Mouse (Mus musculus): Measurements from ENCODE around the gene Tex29. TPM values are rescaled to one million over a fixed set of nuclear protein-coding genes. Genes with fewer than 3 reads are reported as not detected.
"Not testable (repeated sequence)": the region's sequence is repeated elsewhere in the genome, so short reads cannot be mapped to it uniquely, and the experiment has no call there.

The Tex29 gene
- polyA plus RNA-seq, 1 experiment from 2014 or later, result 0.27 TPM

DNA sequence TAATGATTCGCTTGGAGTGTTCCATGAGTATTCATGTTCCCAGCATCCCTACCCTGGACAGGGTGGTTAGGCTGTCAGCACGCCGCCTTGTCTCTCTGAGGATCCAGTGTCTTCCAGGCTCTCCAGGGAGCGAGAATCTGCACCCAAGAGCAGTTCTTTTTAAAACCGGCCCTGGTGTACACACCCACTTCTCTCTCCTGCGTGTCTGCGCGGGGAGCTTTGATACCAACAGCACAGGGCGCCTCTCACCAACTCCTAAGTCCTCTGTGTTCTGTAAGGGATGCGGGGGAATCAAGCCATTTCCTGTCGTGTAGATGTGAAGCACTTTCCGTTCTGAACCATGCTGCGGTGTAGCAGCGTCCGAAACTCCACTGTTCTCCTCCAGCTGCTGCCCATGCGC lies 5.6 kb upstream of the Tex29 start:
- Histone ChIP-seq H3K27ac (no peak overlapping the region), H3K4me1 (replicated peaks) (peaks cover 13% of the 10 kb centered on the region), H3K27me3 (ENCODE audit: insufficient read depth, poor library complexity, severe bottlenecking) (no peaks in the 10 kb centered on the region), H3K9me3 (no peaks in the 10 kb centered on the region), H3K36me3 (peaks cover 67% of the 10 kb centered on the region), H3K4me3 (no peak overlapping the region)
- DNase-seq (ENCODE audit: low spot score), result no peak
- 89% methylated on average over 16 of the region's 16 CpGs for WGBS

DNA sequence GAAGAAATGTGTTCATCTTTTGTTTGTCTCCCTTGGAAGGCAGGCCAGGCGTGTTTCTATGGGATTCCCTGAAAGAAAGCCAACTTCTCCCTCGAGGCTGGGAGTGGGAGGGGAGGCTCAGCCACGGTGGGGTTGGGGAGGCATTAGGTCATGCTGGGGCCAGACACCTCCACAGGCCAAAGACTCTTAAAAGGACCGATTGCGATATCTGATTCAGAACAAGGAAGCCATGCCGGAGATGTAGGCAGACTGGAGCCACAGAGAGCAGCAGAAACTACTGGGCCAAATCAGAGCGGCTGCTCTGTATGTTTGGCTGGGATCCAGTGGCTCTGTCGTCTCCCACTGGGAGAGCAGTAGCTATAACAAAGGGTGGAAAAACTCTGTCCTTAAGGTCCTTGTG lies 1.3 kb downstream of the Tex29 start:
- Histone ChIP-seq H3K4me3 (no peak overlapping the region), H3K27ac (peak overlapping the region; percentile 64), H3K36me3 (peaks cover 5% of the 10 kb centered on the region; the same call in 1 of the 2 replicates), H3K4me1 (replicated peaks) (peaks cover 16% of the 10 kb centered on the region), H3K27me3 (ENCODE audit: insufficient read depth, poor library complexity, severe bottlenecking) (no peaks in the 10 kb centered on the region), H3K9me3 (no peaks in the 10 kb centered on the region)
- WGBS, result 36% methylated on average over 8 of the region's 8 CpGs
- no peak for DNase-seq (ENCODE audit: low spot score)

DNA sequence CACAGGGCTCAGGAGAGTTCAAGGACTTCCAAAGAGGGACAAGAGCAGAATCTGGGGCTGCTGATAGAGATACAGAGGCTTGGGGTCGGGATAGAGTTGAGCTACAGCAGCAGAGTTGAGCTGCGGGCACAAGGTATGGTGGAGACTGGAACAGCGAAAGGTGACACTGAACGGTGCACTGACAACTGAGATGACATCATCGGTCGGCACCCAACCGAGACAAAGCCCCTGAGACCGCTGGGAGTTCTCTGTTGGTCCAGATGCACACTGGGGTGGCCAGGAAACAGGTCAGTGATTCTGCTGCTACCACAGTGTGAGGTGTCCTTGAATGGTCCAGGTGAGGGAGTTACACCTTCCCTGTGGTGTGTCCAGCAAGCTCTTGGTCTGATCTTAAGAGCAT lies 2.5 kb downstream of the Tex29 start:
- H3K4me3 ChIP-seq, result no peak overlapping the region
- no peaks in the 10 kb centered on the region for H3K9me3 ChIP-seq
- 88% methylated on average over 8 of the region's 8 CpGs for WGBS
- H3K27ac ChIP-seq, result no peak overlapping the region
- peaks cover 16% of the 10 kb centered on the region for H3K4me1 ChIP-seq (replicated peaks)
- no peaks in the 10 kb centered on the region for H3K27me3 ChIP-seq (ENCODE audit: insufficient read depth, poor library complexity, severe bottlenecking)
- DNase-seq (ENCODE audit: low spot score), result no peak
- no peaks in the 10 kb centered on the region for H3K36me3 ChIP-seq

DNA sequence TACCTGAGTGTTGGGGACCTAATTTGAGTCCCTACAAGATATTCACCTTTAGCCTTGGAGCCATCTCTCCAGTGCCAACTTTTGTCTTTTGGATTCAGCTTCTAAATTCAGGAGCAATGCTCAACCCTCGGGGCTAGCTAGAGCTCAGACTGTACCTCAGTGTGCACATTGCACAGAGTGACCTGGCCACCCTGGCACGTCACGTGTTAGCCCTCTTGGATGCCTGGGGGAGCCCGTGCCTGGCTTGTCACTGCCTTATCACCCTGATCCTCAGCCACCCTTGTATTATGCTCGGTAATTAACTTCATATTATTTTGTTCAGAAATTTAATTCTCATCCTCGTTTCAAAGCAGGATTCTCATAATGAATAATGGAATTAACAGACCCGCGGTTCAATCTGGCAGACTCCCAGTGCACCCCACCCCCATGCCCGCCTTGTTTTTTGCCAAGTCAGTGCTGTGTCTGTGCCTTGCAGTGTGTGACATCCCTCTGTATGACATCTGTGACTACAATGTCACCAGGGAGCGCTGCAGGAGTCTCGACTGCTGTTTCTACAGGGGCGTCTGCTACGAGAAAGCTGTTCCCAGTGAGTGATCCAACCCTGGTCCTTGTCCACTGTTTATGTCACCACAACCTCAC lies 3.5 kb downstream of the Tex29 start:
- WGBS, result 89% methylated on average over 13 of the region's 13 CpGs
- Histone ChIP-seq H3K9me3 (no peaks in the 10 kb centered on the region), H3K4me1 (replicated peaks) (peaks cover 16% of the 10 kb centered on the region), H3K36me3 (no peaks in the 10 kb centered on the region), H3K4me3 (no peak overlapping the region), H3K27me3 (ENCODE audit: insufficient read depth, poor library complexity, severe bottlenecking) (no peaks in the 10 kb centered on the region), H3K27ac (peak overlapping the region; percentile 12; the same call in 1 of the 2 replicates)
- DNase-seq (ENCODE audit: low spot score), result no peak

DNA sequence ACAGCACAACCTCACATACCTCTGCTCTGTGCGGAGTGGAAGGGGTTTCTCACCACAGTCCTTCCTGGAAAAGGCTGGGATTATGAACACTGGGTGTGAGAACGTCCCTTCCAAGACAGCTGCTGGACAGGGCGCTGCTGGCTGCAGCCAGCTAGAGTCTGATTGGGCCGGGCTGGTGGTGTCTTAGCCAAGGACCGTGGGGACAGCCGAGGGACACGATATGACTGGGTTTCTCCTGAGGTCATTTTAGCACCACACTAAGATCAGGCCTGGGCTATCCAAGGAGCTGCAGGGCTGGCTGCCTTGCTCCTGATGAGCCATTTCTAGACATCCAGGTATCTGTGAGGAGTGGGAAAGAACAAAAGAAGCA lies 4.0 kb downstream of the Tex29 start:
- DNase-seq (ENCODE audit: low spot score), result no peak
- Histone ChIP-seq H3K4me3 (no peak overlapping the region), H3K36me3 (no peaks in the 10 kb centered on the region), H3K4me1 (replicated peaks) (peaks cover 16% of the 10 kb centered on the region), H3K9me3 (no peaks in the 10 kb centered on the region), H3K27me3 (ENCODE audit: insufficient read depth, poor library complexity, severe bottlenecking) (no peaks in the 10 kb centered on the region), H3K27ac (peak overlapping the region; percentile 12; the same call in 1 of the 2 replicates)
- 90% methylated on average over 7 of the region's 7 CpGs for WGBS

DNA sequence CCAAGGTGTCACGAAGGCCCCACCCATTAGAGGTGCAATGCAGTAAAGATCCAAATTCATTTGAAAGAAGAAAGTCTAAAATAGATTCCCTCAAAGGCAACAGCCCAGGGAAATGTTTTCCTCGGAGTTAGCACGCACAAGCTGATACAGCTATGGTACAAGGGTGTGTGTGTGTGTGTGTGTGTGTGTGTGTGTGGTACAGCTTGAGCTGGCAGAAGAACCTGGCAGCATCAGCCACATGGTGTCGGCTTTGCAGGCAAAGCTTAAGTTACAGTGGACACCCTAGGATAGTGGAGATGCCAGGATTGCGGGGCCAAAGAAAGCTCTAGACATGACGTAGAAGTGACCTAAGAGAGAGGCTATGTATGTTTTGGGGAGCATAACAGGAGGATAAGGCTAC lies 6.5 kb downstream of the Tex29 start:
- H3K4me3 ChIP-seq, result no peak overlapping the region

DNA sequence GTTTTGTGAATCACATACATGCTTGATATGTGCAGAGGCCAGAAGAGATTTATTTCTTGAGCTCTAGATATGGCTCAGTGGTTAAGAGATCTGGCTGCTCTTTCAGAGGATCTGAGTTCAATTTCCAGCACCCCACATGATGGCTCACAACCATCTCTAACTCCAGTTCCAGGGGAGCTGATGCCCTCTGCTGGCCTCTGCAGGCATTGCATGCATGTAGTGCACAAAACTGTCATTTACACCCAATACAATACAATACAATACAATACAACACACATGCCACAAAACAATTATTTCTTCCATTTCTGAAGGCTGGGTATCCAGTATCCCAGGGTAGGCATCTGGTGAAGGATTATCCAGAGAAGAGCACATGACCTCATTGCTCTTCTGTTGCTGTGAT lies 27.6 kb downstream of the Tex29 start:
- H3K36me3 ChIP-seq, result no peaks in the 10 kb centered on the region
- DNase-seq (ENCODE audit: low spot score), result no peak
- H3K27ac ChIP-seq, result no peak overlapping the region
- H3K4me3 ChIP-seq, result no peak overlapping the region
- H3K4me1 ChIP-seq (replicated peaks), result no peaks in the 10 kb centered on the region
- no peaks in the 10 kb centered on the region for H3K27me3 ChIP-seq (ENCODE audit: insufficient read depth, poor library complexity, severe bottlenecking)
- peaks cover 8% of the 10 kb centered on the region; the same call in 1 of the 2 replicates for H3K9me3 ChIP-seq

More for the DNA sequence above, 6.5 kb downstream of the Tex29 start:
- peaks cover 4% of the 10 kb centered on the region for H3K4me1 ChIP-seq (replicated peaks)
- no peaks in the 10 kb centered on the region for H3K27me3 ChIP-seq (ENCODE audit: insufficient read depth, poor library complexity, severe bottlenecking)
- H3K36me3 ChIP-seq, result no peaks in the 10 kb centered on the region
- no peak for DNase-seq (ENCODE audit: low spot score)
- no peaks in the 10 kb centered on the region for H3K9me3 ChIP-seq
- H3K27ac ChIP-seq, result no peak overlapping the region
- 94% methylated on average over 6 of the region's 6 CpGs for WGBS

DNA sequence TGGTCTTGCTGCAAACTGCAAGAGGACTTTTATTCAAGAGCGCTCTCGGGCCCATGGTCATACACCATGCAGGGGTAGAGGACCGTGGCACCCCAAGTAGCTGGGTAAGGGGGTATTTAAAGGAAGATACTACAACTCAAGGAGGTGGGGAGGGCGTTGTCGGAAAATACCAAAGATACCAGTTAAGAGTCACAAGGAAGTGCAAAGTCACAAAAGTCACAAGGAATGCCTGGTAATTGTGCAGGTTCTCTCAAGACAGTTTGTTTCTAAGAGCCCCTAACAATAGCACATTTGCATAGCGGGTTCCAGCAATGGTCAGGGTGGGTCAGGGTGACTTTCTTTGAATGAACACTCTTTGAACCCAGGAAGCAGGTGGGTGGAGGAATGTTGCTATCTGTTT lies 34.0 kb downstream of the Tex29 start:
- H3K27me3 ChIP-seq (ENCODE audit: insufficient read depth, poor library complexity, severe bottlenecking); H3K9me3 ChIP-seq; H3K4me1 ChIP-seq (replicated peaks); H3K4me3 ChIP-seq; DNase-seq (ENCODE audit: low spot score); H3K36me3 ChIP-seq; H3K27ac ChIP-seq: not testable (repeated sequence)
- 94% methylated on average over 6 of the region's 6 CpGs for WGBS

DNA sequence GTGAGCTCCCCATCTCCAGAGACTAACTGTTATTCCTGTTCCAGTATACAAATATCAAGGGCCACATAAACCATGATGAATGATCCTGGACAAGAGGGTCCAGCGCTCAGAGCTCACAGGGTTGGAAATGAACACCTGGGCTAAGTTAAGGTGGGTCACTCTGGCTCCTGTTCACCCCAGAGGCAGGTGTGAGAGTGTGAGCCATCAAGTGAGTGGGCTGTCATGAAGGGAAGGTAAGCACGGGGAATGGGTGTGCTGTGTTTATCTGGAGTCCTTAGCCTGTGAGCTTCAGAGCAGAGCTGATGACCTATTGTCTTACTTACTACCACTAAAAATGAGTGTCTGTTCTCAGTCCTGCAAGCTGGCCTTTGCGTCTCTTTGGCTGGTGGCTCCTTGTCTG lies 44.4 kb downstream of the Tex29 start:
- 94% methylated on average over 3 of the region's 3 CpGs for WGBS
- H3K9me3 ChIP-seq, result peaks cover 16% of the 10 kb centered on the region
- peaks cover 39% of the 10 kb centered on the region for H3K4me1 ChIP-seq (replicated peaks)
- no peak overlapping the region for H3K27ac ChIP-seq
- DNase-seq (ENCODE audit: low spot score), result no peak
- H3K4me3 ChIP-seq, result no peak overlapping the region
- H3K36me3 ChIP-seq, result no peaks in the 10 kb centered on the region
- H3K27me3 ChIP-seq (ENCODE audit: insufficient read depth, poor library complexity, severe bottlenecking), result no peaks in the 10 kb centered on the region

DNA sequence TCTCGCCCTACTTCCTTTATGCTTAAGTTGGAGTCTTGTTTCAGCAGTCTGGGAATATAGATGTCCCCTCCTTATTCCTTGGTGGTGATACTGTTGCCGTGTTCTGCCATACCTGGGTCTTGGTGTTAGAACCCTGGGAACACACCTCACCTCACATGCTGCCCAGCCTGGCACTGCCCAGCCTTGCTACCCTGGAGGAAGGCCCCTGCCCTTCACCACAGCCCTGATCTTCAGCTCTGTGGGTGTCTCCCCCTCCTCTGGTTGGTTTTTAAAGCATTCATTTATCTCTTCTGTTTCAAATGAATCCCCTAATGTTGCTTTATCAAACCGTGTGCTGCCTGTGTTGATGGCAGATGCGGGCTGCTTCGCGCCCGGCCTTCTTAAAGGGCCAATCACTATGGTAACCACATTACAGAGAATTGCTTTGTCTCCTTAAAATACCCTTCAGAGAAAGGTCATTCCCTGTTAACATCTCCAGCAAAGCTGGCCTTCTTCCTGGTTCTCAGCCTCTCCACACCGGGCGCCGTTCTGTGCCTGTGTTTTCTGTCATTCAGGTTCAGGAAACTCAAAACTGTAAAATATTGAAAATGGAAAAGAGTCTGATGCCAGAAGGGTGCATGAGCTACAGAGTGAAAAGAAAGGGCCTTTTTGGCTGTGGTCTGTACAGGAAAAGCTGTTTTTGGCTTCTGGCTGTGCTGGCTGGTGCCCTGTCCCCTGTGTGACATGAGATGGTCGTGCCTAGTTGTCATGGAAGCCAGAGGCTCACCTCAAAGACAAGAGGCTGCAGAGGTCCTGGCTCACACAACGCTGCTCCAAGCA lies 45.8 kb downstream of the Tex29 start:
- no peak overlapping the region for H3K4me3 ChIP-seq
- H3K9me3 ChIP-seq, result peaks cover 16% of the 10 kb centered on the region
- no peaks in the 10 kb centered on the region for H3K36me3 ChIP-seq
- DNase-seq (ENCODE audit: low spot score), result peak; percentile 52
- 42% methylated on average over 12 of the region's 12 CpGs for WGBS
- H3K27me3 ChIP-seq (ENCODE audit: insufficient read depth, poor library complexity, severe bottlenecking), result no peaks in the 10 kb centered on the region
- peak overlapping the region; percentile 85 for H3K27ac ChIP-seq
- H3K4me1 ChIP-seq (replicated peaks), result peaks cover 43% of the 10 kb centered on the region

DNA sequence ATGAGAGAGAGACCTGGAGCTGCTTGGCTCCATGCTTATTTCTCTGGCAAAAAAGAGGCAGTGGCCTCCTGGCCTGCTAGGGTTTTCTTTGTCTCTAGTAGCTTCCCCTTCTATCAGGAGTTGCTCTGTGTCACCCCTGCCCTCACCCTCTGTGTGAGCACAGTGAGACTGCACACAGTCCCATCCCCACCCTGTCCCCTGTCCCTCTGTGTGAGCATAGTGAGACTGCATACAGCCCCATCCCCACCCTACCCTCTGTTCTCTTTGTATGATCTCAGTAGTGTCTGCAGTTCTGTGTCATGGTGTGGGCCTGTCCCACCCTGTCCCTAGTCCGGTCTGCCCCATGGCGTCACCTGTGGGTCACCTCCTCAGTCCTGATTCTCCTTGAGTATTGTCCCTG lies 46.5 kb downstream of the Tex29 start:
- no peaks in the 10 kb centered on the region for H3K27me3 ChIP-seq (ENCODE audit: insufficient read depth, poor library complexity, severe bottlenecking)
- H3K36me3 ChIP-seq, result no peaks in the 10 kb centered on the region
- peaks cover 43% of the 10 kb centered on the region for H3K4me1 ChIP-seq (replicated peaks)
- H3K27ac ChIP-seq, result peak overlapping the region; percentile 85
- peaks cover 14% of the 10 kb centered on the region for H3K9me3 ChIP-seq
- WGBS, result 75% methylated on average over 2 of the region's 2 CpGs
- no peak overlapping the region for H3K4me3 ChIP-seq
- DNase-seq (ENCODE audit: low spot score), result peak; percentile 6

DNA sequence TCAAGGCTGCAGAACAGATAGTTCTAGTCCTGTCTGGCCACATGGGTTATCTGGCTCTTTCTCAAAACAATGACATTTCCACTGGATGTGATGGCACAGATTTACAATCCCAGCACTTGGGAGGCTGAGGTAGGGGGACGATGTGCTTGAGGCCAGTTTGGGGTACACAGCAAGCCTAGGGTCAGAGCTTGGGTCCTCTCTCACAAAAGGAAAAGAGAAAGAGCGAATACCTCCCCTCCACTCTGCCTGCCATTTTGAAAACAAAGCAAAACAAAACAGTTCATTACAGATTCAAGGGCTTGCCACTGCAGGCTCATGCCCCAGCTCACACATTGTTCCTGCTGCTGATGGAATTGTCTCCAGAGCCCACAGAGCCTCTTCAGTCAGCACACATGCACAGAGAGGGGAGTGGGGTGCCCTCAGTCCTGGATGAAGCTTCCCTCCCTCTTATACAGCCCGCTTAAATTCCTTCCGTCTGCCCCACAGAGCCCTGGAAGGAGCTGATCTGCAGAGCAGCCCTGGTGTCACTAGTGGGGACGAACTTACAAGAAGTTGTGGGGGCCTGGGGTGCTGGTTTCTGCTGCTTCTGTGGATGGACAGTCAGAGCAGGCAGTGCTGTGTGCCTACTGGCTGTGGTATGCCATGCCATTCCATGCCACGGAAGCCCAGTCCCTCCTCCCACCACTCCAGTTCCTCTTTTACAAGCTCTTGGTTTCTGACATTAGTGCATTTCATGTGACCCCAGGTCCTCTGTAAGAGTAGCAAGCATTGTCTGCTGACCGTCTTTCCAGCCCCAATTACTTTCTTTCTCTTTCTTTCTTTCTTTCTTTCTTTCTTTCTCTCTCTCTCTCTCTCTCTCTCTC lies 49.1 kb downstream of the Tex29 start:
- Histone ChIP-seq H3K4me3 (peak overlapping the region; percentile 26; the same call in 1 of the 2 replicates), H3K4me1 (replicated peaks) (peaks cover 43% of the 10 kb centered on the region), H3K27ac (peak overlapping the region; percentile 89), H3K27me3 (ENCODE audit: insufficient read depth, poor library complexity, severe bottlenecking) (no peaks in the 10 kb centered on the region), H3K36me3 (no peaks in the 10 kb centered on the region), H3K9me3 (no peaks in the 10 kb centered on the region)
- 37% methylated on average over 7 of the region's 7 CpGs for WGBS
- peak; percentile 51 for DNase-seq (ENCODE audit: low spot score)

DNA sequence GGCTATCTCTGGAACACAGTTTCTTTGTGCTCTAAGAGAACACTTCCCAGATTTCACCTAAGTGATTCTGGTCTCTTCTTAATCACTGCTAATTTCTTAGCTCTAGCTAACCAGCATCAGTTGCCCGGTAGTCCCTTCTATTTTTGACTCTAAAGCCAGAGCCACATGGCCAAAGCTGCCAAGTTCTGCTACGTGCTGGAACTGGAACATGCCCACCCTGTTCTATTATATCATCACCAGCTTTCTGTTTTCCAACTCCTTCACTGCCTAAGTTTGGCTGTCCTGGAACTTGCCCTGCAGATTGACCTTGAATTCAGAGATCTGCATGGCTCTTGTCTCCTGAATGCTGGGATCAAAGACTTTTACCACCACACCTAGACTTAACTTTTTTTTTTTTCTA lies 52.5 kb downstream of the Tex29 start:
- DNase-seq (ENCODE audit: low spot score), result no peak
- H3K27ac ChIP-seq, result no peak overlapping the region
- no peaks in the 10 kb centered on the region for H3K36me3 ChIP-seq
- peaks cover 42% of the 10 kb centered on the region for H3K4me1 ChIP-seq (replicated peaks)
- no peaks in the 10 kb centered on the region for H3K27me3 ChIP-seq (ENCODE audit: insufficient read depth, poor library complexity, severe bottlenecking)
- 90% methylated on average over 2 of the region's 2 CpGs for WGBS
- H3K9me3 ChIP-seq, result no peaks in the 10 kb centered on the region
- no peak overlapping the region for H3K4me3 ChIP-seq

Data from hindbrain, embryonic 10.5 days (tissue).